Mouse (Mus musculus) C2C12 (cell line): Measurements from ENCODE around the gene Cyp2d9. TPM values are rescaled to one million over a fixed set of nuclear protein-coding genes. Genes with fewer than 3 reads are reported as not detected.
"Not testable (repeated sequence)": the region's sequence is repeated elsewhere in the genome, so short reads cannot be mapped to it uniquely, and the experiment has no call there.

Experiments
- H3K27me3 ChIP-seq: one replicate; pipeline ENCODE4 v1.6.1; 2011; ENCODE audit not compliant: control insufficient read depth, insufficient read depth, insufficient read length
- H3K36me3 ChIP-seq: one replicate; pipeline ENCODE4 v1.6.1; 2011; ENCODE audit not compliant: control insufficient read depth, insufficient read depth
- H3K4me3 ChIP-seq: one replicate; pipeline ENCODE4 v1.5.1; 2011; ENCODE audit warnings: mild to moderate bottlenecking, control low read depth; ENCODE audit not compliant: poor library complexity, insufficient read depth, severe bottlenecking
- H3K79me2 ChIP-seq: one replicate; pipeline ENCODE4 v1.6.1; 2011; ENCODE audit not compliant: control insufficient read depth, insufficient read depth
- H3K79me3 ChIP-seq: one replicate; pipeline ENCODE4 v1.6.1; 2011; ENCODE audit warnings: low read depth, control low read depth
- H3ac ChIP-seq: one replicate; pipeline ENCODE3; 2011; ENCODE audit warnings: low read depth; ENCODE audit not compliant: control insufficient read depth, insufficient read length
- CEBPB ChIP-seq: IDR thresholded peaks from one replicate; pipeline ENCODE4 v1.6.1; 2011; ENCODE audit warnings: low read depth, mild to moderate bottlenecking, control low read depth, moderate library complexity
- CTCF ChIP-seq: IDR thresholded peaks from one replicate; pipeline ENCODE4 v1.5.1; 2011; ENCODE audit not compliant: control insufficient read depth, insufficient read depth, insufficient read length
- FOSL1 ChIP-seq: IDR thresholded peaks from one replicate; pipeline ENCODE4 v1.8.0; 2011; ENCODE audit warnings: mild to moderate bottlenecking, low read length; ENCODE audit not compliant: poor library complexity, insufficient read depth, severe bottlenecking
- MAX ChIP-seq: IDR thresholded peaks from one replicate; pipeline ENCODE4 v1.6.1; 2011; ENCODE audit warnings: mild to moderate bottlenecking, control low read depth
- MYOD1 ChIP-seq: IDR thresholded peaks from one replicate; pipeline ENCODE4 v1.6.1; 2011; ENCODE audit warnings: low read depth; ENCODE audit not compliant: control insufficient read depth, insufficient read length
- MYOG ChIP-seq: IDR thresholded peaks from one replicate; pipeline ENCODE4 v1.6.1; 2011; ENCODE audit not compliant: control insufficient read depth, insufficient read length; ENCODE audit errors: extremely low read depth
- USF1 ChIP-seq: IDR thresholded peaks from one replicate; pipeline ENCODE4 v1.6.1; 2011; ENCODE audit warnings: low read depth, mild to moderate bottlenecking, control low read depth, moderate library complexity
- polyA plus RNA-seq: library from polyadenylated mRNA; unstranded; fragments of >200 nt; fragmentation: generic; extraction: Trizol; gene quantifications from one replicate; pipeline ENCODE4 v1.2.1, GENCODE M21; 2012; ENCODE audit warnings: missing spikeins

Cyp2d9 gene
- polyA plus RNA-seq, 1 experiment = not detected

DNA sequence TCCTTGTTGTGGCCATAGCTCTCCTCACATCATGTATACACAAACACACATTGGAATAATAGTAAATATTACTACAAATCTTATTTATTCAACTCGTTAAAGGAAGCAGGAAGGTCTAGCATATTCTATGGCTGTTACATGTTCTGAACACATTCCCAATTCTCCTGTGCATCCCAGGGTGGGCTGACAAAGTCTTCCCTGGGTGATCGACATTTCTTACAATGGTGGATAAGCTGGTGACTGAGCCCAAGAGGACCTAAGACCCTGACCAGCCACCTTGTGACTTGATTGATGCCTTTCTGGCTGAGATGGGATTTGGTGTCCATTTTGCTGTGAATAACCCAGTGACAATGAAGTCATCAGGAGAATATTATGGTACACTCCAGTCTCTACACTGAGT lies 2.4 kb downstream of the Cyp2d9 start:
- Histone ChIP-seq H3K4me3 (no peak overlapping the region), H3K27me3 (no peaks in the 10 kb centered on the region), H3K79me3 (no peaks in the 10 kb centered on the region), H3K79me2 (no peaks in the 10 kb centered on the region), H3K36me3 (no peaks in the 10 kb centered on the region), H3ac (no peak overlapping the region)
- TF ChIP-seq USF1 (no peak), MAX (no peak), CEBPB (no peak), FOSL1 (no peak), CTCF (no peak), MYOD1 (no peak)

GRCm38 (mm10) chr15:82437975-82438617 lies 4.9 kb downstream of the Cyp2d9 start:
- Histone ChIP-seq H3K79me2 (no peaks in the 10 kb centered on the region), H3K36me3 (no peaks in the 10 kb centered on the region), H3K79me3 (no peaks in the 10 kb centered on the region), H3ac (no peak overlapping the region), H3K27me3 (no peaks in the 10 kb centered on the region), H3K4me3 (no peak overlapping the region)
- no peak for TF ChIP-seq MAX
- TF ChIP-seq FOSL1 = no peak
- no peak for TF ChIP-seq CEBPB

GRCm38 (mm10) chr15:82443658-82444057 lies 10.4 kb downstream of the Cyp2d9 start:
- no peaks in the 10 kb centered on the region for H3K36me3 ChIP-seq
- H3K4me3 ChIP-seq = no peak overlapping the region
- no peaks in the 10 kb centered on the region for H3K79me2 ChIP-seq
- no peaks in the 10 kb centered on the region for H3K27me3 ChIP-seq
- no peaks in the 10 kb centered on the region for H3K79me3 ChIP-seq
- no peak for TF ChIP-seq CEBPB
- TF ChIP-seq MYOG = no peak
- no peak for TF ChIP-seq USF1
- no peak for TF ChIP-seq CTCF
- no peak for TF ChIP-seq MAX
- TF ChIP-seq MYOD1 = no peak
- TF ChIP-seq FOSL1 = no peak
- no peak overlapping the region for H3ac ChIP-seq

DNA sequence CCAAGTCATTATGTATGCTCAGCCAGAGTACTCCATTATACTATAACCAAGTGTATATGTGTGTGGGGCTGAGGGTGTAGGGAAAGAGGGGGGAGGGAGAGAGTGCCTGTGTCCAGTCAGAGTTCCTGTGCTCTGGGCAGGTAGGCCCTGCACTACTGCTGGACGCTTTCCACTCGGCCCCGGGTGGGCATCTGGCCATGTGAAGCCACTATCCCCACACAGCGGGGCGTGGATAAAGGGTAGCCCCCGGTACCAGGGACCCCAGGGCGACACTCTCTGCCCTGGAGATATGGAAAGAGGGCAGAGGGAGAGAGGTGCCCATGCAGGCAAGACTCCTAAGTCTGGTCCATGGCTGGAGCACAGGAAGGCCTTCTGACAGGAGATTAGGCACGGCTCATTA lies 12.0 kb downstream of the Cyp2d9 start:
- no peak overlapping the region for H3ac ChIP-seq
- no peaks in the 10 kb centered on the region for H3K79me2 ChIP-seq
- no peaks in the 10 kb centered on the region for H3K36me3 ChIP-seq
- no peaks in the 10 kb centered on the region for H3K79me3 ChIP-seq
- no peak for TF ChIP-seq MYOG
- TF ChIP-seq FOSL1 = no peak
- no peak for TF ChIP-seq MAX
- no peak for TF ChIP-seq CTCF
- TF ChIP-seq MYOD1 = no peak
- TF ChIP-seq USF1 = no peak
- TF ChIP-seq CEBPB = no peak
- H3K4me3 ChIP-seq = no peak overlapping the region
- H3K27me3 ChIP-seq = no peaks in the 10 kb centered on the region

- not testable (repeated sequence) for H3K27me3 ChIP-seq, H3ac ChIP-seq, H3K4me3 ChIP-seq, H3K79me2 ChIP-seq, H3K36me3 ChIP-seq, H3K79me3 ChIP-seq
These were observed 16.8 kb downstream of the Cyp2d9 start for GRCm38 (mm10) chr15:82450045-82450444.

GRCm38 (mm10) chr15:82452133-82452532 lies 18.9 kb downstream of the Cyp2d9 start:
- not testable (repeated sequence) for H3K27me3 ChIP-seq, H3K79me3 ChIP-seq, H3ac ChIP-seq, H3K36me3 ChIP-seq, H3K79me2 ChIP-seq, H3K4me3 ChIP-seq

DNA sequence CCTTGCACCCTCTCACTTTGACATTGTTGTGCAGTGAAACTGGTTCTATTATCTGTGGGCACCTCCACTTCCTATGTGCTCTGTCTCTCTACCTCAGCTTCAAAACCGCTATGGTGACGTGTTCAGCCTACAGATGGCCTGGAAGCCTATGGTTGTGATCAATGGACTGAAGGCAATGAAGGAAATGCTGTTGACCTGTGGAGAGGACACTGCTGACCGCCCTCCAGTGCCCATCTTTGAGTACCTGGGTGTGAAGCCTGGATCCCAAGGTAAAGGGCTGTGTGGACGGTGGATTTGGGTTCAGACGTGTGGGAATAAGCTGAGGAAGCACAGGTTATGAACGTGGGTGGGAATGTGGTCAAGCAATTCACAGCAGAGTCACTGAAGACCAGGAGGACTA lies 20.3 kb downstream of the Cyp2d9 start:
- not testable (repeated sequence) for H3K4me3 ChIP-seq, H3K79me3 ChIP-seq, H3ac ChIP-seq, H3K79me2 ChIP-seq, H3K27me3 ChIP-seq, H3K36me3 ChIP-seq

DNA sequence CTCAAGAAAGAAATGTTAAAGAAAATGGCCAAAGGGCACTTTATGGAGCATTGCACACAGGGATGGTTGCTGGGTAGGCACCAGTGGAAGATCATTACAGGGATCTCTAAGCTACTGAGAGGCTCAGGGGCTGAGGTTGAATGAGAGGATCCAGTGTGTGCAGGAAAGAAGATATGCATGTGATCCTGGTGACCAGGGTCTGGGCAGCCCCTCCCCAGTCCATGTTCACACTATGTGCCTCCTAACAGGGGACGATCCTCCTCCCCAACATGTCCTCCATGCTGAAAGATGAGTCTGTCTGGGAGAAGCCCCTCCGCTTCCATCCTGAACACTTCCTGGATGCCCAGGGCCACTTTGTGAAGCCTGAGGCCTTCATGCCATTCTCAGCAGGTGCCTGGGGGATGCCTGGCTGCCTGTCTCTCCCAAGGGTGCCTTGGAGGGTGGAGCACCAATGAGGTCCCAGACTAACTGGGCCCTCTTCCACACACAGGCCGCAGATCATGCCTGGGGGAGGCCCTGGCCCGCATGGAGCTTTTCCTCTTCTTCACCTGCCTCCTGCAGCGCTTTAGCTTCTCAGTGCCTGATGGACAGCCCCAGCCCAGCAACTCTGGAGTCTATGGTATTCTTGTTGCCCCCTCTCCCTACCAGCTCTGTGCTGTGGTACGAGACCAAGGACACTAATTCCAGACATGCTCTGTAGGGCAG lies 23.0 kb downstream of the Cyp2d9 start:
- H3K79me3 ChIP-seq, H3K79me2 ChIP-seq, H3K27me3 ChIP-seq, H3K36me3 ChIP-seq, H3ac ChIP-seq, H3K4me3 ChIP-seq: not testable (repeated sequence)
